Mouse (Mus musculus): Measurements from ENCODE around the gene Srebf1. TPM values are rescaled to one million over a fixed set of nuclear protein-coding genes. Genes with fewer than 3 reads are reported as not detected.

The Srebf1 gene
- 49.2 and 51.9 TPM in 2 replicates for polyA plus RNA-seq (2016; fragmentation: Nextera tagmentation; extraction: Ambion mirVana)

GRCm38 (mm10) chr11:60222469-60223236 is at the start of gene Srebf1:
TSS of gene Srebf1 (minus strand) at chr11:60222581.
- no peaks in the 10 kb centered on the region for H3K9me3 ChIP-seq (replicated peaks)
- H3K36me3 ChIP-seq = no peaks in the 10 kb centered on the region
- H3K27me3 ChIP-seq = peaks cover 4% of the 10 kb centered on the region; the same call in 1 of the 2 replicates
- H3K4me3 ChIP-seq = peak within 1 kb of the TSS; percentile 31
- H3K9ac ChIP-seq = peak within 1 kb of the TSS; percentile 33; the same call in 1 of the 2 replicates
- peak; percentile 66 for ATAC-seq (ENCODE audit: low FRiP score)
- 5% methylated on average over 46 of the region's 46 CpGs for WGBS
- H3K27ac ChIP-seq = peak within 1 kb of the TSS; percentile 71
- peaks cover 25% of the 10 kb centered on the region for H3K4me1 ChIP-seq
- peak within 1 kb of the TSS; percentile 62 for H3K4me2 ChIP-seq (replicated peaks)

- H3K27ac ChIP-seq = no peak overlapping the region
- no peak overlapping the region for H3K9ac ChIP-seq
- no peak overlapping the region for H3K4me2 ChIP-seq (replicated peaks)
- no peak overlapping the region for H3K4me3 ChIP-seq
- no peaks in the 10 kb centered on the region for H3K9me3 ChIP-seq (replicated peaks)
- peaks cover 2% of the 10 kb centered on the region; the same call in 1 of the 2 replicates for H3K36me3 ChIP-seq
- 37% methylated on average over 3 of the region's 3 CpGs for WGBS
- peaks cover 14% of the 10 kb centered on the region for H3K4me1 ChIP-seq
- no peak for ATAC-seq (ENCODE audit: low FRiP score)
- H3K27me3 ChIP-seq = no peaks in the 10 kb centered on the region
These were observed 46.2 kb upstream of the Srebf1 start for GRCm38 (mm10) chr11:60268563-60268962.

DNA sequence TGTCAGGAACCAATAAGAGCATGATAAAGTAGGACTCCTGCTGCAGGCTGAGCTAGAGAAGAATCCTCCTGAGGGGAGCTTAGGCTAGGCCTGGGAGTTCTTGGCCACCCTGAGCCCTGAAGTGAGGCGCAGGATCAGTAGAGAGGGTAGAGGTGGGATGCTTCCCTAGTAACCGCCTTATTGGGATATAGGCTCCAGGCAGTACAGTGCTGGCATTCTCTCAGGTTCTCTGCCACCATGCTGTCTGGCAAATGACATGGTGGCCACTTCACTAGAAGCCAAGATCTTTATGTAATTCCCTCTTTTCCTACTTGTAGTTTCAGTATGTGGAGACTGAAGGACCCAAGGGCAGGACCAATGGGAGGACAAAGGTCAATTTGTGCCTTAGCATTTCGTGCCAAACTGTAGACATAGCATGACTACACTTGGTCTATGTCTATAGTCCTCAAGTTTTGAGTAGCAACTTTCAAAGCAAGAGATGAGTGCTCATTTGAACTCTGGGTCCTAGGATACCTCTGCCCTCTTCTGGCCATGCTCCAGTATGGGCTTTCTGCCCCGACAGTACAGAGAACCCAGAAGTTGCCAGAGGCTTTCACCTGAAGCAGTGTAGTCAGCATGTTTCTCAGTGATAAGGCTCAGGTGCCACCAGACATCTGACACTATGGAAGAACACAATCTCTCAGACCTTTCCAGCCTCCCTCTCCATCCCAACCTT is 43.0 kb upstream of the Srebf1 start:
- no peak overlapping the region for H3K4me2 ChIP-seq (replicated peaks)
- peaks cover 3% of the 10 kb centered on the region; the same call in 1 of the 2 replicates for H3K36me3 ChIP-seq
- peaks cover 13% of the 10 kb centered on the region for H3K4me1 ChIP-seq
- no peak overlapping the region for H3K4me3 ChIP-seq
- no peaks in the 10 kb centered on the region for H3K9me3 ChIP-seq (replicated peaks)
- 89% methylated on average over 4 of the region's 4 CpGs for WGBS
- no peak overlapping the region for H3K27ac ChIP-seq
- ATAC-seq (ENCODE audit: low FRiP score) = no peak
- no peaks in the 10 kb centered on the region for H3K27me3 ChIP-seq
- H3K9ac ChIP-seq = no peak overlapping the region

DNA sequence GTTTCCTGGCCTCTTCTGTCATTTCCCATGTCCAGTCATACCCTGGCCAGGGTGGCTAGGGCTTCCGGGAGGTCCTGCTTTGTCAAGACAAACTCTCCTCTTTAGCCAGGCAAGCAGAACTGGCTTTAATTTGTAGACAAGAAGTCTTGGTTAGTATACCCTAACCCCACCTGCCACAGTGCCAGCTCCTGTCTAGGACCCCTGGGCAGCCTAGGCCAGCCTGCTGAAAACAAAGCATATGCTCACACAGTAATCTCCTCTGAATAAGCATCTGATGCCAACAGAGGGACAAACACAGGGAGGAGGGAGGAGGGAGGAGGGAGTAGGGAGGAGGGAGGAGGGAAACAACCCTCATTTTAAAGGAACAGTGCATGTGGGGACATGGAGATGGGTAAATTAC is 42.3 kb upstream of the Srebf1 start:
- ATAC-seq (ENCODE audit: low FRiP score) = no peak
- no peak overlapping the region for H3K27ac ChIP-seq
- H3K4me3 ChIP-seq = no peak overlapping the region
- no peak overlapping the region for H3K4me2 ChIP-seq (replicated peaks)
- H3K4me1 ChIP-seq = peaks cover 13% of the 10 kb centered on the region
- peaks cover 3% of the 10 kb centered on the region; the same call in 1 of the 2 replicates for H3K36me3 ChIP-seq
- no peaks in the 10 kb centered on the region for H3K27me3 ChIP-seq
- H3K9ac ChIP-seq = no peak overlapping the region
- H3K9me3 ChIP-seq (replicated peaks) = no peaks in the 10 kb centered on the region
- 82% methylated on average over 1 of the region's 1 CpGs for WGBS

DNA sequence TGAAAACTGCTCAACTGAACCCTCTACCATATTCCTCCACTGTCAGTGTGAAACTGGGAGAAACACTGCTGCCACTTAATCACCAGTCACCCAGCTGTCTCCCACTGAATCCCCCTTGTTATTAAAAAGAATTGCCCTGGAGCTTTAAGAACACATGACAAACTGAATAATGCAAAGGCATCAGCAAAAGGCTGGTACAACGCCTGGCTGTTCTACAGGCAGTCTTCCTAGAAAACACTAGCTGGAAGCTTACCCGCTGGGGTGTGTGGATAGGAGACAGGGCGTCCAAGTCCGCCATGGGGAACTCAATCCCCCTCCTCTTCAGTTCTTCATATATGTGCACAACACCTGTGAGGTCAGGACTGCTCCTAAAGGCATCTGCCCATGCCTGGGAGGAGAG is 40.0 kb upstream of the Srebf1 start:
- peaks cover 3% of the 10 kb centered on the region; the same call in 1 of the 2 replicates for H3K36me3 ChIP-seq
- no peaks in the 10 kb centered on the region for H3K9me3 ChIP-seq (replicated peaks)
- WGBS = 76% methylated on average over 4 of the region's 4 CpGs
- H3K27me3 ChIP-seq = no peaks in the 10 kb centered on the region
- no peak overlapping the region for H3K4me3 ChIP-seq
- no peak overlapping the region for H3K27ac ChIP-seq
- H3K4me1 ChIP-seq = peaks cover 11% of the 10 kb centered on the region
- H3K9ac ChIP-seq = no peak overlapping the region
- no peak for ATAC-seq (ENCODE audit: low FRiP score)
- no peak overlapping the region for H3K4me2 ChIP-seq (replicated peaks)

DNA sequence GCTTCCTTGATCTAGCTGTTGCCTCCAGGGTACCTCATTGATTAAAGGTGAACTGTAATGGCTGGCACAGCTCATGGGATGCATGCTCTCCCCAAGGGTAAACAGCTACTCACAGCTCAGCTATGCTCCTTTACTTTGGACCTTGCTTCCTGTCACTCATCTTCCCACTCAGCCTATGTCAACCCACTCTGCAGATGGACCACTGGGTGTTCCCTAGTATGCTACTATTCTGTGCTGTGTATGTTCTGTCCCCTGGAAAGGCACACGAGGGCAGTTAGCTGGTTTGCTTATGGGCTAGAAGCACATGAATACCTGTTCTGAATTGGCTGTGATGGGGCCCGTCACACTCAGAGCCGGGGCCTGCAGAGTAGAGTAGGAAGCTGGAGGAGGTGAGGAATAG is 38.4 kb upstream of the Srebf1 start:
- no peak overlapping the region for H3K4me3 ChIP-seq
- H3K9me3 ChIP-seq (replicated peaks) = no peaks in the 10 kb centered on the region
- H3K27me3 ChIP-seq = no peaks in the 10 kb centered on the region
- H3K36me3 ChIP-seq = peaks cover 3% of the 10 kb centered on the region; the same call in 1 of the 2 replicates
- peaks cover 18% of the 10 kb centered on the region for H3K4me1 ChIP-seq
- ATAC-seq (ENCODE audit: low FRiP score) = no peak
- no peak overlapping the region for H3K9ac ChIP-seq
- H3K27ac ChIP-seq = no peak overlapping the region
- no peak overlapping the region for H3K4me2 ChIP-seq (replicated peaks)
- whole genome bisulfite sequencing = 86% methylated on average over 3 of the region's 3 CpGs

DNA sequence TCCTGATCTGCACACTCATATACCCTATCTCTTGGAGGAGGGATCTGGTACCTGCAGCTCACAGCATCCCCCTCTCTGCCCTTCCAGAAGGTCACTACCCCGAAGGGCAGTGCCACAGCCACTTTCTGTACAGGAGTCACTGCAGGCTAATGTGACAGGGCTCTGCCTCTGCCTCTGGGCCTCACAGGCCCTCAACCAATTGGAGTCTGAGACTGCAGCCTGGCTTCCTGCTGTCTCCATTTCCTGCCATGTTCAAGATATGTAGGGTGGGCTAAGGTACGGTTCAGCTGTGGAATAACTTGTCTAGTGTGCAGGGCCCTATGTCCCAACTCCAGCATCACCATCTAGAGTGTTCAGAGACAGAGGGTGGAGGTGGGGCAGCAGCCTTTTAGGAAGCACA is 35.3 kb upstream of the Srebf1 start:
- Histone ChIP-seq H3K4me1 (peaks cover 13% of the 10 kb centered on the region; the same call in 1 of the 2 replicates), H3K36me3 (peaks cover 10% of the 10 kb centered on the region), H3K4me3 (no peak overlapping the region), H3K9ac (no peak overlapping the region), H3K9me3 (replicated peaks) (no peaks in the 10 kb centered on the region), H3K27ac (no peak overlapping the region), H3K27me3 (no peaks in the 10 kb centered on the region), H3K4me2 (replicated peaks) (no peak overlapping the region)
- WGBS = 72% methylated on average over 2 of the region's 2 CpGs
- ATAC-seq (ENCODE audit: low FRiP score) = no peak

- ATAC-seq (ENCODE audit: low FRiP score) = no peak
- Histone ChIP-seq H3K4me3 (no peak overlapping the region), H3K4me2 (replicated peaks) (no peak overlapping the region), H3K9me3 (replicated peaks) (no peaks in the 10 kb centered on the region), H3K9ac (no peak overlapping the region), H3K4me1 (peaks cover 13% of the 10 kb centered on the region; the same call in 1 of the 2 replicates), H3K27me3 (no peaks in the 10 kb centered on the region), H3K27ac (peak overlapping the region; percentile 61; the same call in 1 of the 2 replicates), H3K36me3 (peaks cover 10% of the 10 kb centered on the region)
- 82% methylated on average over 9 of the region's 9 CpGs for WGBS
These were observed 34.3 kb upstream of the Srebf1 start for GRCm38 (mm10) chr11:60256713-60257112.

DNA sequence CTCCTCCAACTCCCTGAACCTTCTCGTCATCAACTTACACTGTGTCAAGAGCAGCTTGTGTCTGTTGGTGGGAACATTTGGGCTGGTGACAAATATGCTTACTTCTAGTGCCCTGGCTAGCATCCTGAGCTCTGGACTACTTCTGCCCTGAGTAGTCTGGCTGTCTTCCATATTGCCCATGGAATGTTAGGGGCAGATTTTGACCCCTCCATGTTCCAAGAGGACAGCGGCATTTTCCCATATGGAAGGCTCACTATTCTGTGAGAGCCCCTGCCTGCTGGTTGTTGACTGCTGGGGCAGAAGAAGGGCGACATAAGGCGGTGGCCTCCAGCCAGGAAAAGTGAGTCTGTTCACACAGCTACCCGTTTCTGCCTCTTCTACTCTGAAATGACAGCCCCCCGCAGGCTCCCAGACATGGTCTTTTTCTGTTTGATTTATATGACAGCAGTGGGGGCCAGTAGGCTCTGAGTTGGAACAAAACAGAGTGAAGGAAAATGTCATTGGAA is 33.8 kb upstream of the Srebf1 start:
- whole genome bisulfite sequencing = 59% methylated on average over 6 of the region's 6 CpGs
- Histone ChIP-seq H3K4me1 (peaks cover 13% of the 10 kb centered on the region; the same call in 1 of the 2 replicates), H3K27me3 (no peaks in the 10 kb centered on the region), H3K27ac (no peak overlapping the region), H3K4me2 (replicated peaks) (no peak overlapping the region), H3K9me3 (replicated peaks) (no peaks in the 10 kb centered on the region), H3K9ac (no peak overlapping the region), H3K36me3 (peaks cover 10% of the 10 kb centered on the region), H3K4me3 (no peak overlapping the region)
- no peak for ATAC-seq (ENCODE audit: low FRiP score)

- Histone ChIP-seq H3K36me3 (peaks cover 8% of the 10 kb centered on the region), H3K4me2 (replicated peaks) (no peak overlapping the region), H3K4me1 (peaks cover 13% of the 10 kb centered on the region; the same call in 1 of the 2 replicates), H3K4me3 (no peak overlapping the region), H3K9ac (no peak overlapping the region), H3K9me3 (replicated peaks) (no peaks in the 10 kb centered on the region), H3K27ac (no peak overlapping the region), H3K27me3 (no peaks in the 10 kb centered on the region)
- 82% methylated on average over 3 of the region's 3 CpGs for WGBS
- no peak for ATAC-seq (ENCODE audit: low FRiP score)
These were observed 33.3 kb upstream of the Srebf1 start for GRCm38 (mm10) chr11:60255639-60256038.

DNA sequence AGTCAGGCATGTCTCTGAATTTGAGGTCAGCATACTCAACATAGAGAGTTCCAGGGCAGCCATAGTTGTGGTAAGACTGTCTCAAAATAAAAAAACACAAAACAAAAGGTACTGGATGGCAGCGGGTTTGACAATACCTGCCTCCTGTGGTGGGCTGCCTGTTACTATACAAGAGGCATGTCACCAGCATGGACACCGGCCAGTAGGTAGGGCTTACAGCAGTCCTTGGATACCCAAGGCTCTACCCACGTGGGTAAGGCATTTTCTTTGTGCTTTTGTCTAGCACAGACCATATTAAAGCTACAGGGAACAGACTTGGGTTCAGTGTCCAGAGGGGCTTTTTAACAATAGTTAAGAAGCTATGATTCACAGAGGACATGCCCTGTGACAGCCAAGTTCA is 32.8 kb upstream of the Srebf1 start:
- Histone ChIP-seq H3K4me3 (no peak overlapping the region), H3K4me2 (replicated peaks) (no peak overlapping the region), H3K36me3 (peaks cover 12% of the 10 kb centered on the region), H3K9me3 (replicated peaks) (no peaks in the 10 kb centered on the region), H3K4me1 (peaks cover 13% of the 10 kb centered on the region; the same call in 1 of the 2 replicates), H3K9ac (no peak overlapping the region), H3K27me3 (no peaks in the 10 kb centered on the region), H3K27ac (no peak overlapping the region)
- ATAC-seq (ENCODE audit: low FRiP score) = no peak
- WGBS = 58% methylated on average over 3 of the region's 3 CpGs

DNA sequence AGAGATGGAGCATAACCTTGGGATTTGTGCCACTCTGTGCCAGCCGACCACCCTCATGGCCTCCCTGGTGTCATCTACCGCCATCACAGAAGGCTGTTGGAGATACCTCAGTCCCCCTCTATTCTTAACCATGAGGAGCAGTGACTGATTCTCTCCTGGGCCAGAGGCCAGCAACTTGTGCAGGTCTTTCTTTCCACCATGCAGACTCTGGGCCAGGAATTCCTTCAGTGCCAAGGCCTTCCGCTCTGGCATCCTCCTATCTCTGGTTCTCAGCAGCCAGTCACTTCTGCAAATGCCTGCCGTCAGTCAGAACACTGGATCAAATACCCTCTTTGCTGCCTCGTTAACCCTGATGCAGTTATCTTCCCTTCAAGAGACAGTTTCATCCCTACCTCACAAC is 31.9 kb upstream of the Srebf1 start:
- no peak for ATAC-seq (ENCODE audit: low FRiP score)
- Histone ChIP-seq H3K27me3 (no peaks in the 10 kb centered on the region), H3K27ac (no peak overlapping the region), H3K4me2 (replicated peaks) (no peak overlapping the region), H3K4me3 (no peak overlapping the region), H3K9ac (no peak overlapping the region), H3K4me1 (peaks cover 13% of the 10 kb centered on the region; the same call in 1 of the 2 replicates), H3K36me3 (peaks cover 13% of the 10 kb centered on the region), H3K9me3 (replicated peaks) (no peaks in the 10 kb centered on the region)
- 88% methylated on average over 5 of the region's 5 CpGs for WGBS

All from hindbrain, embryonic 12.5 days (tissue).